Mouse (Mus musculus) natural killer cell, adult 2 months (primary cell): Measurements from ENCODE around the gene Olfr744.
"Not testable (repeated sequence)": the region's sequence is repeated elsewhere in the genome, so short reads cannot be mapped to it uniquely, and the experiment has no call there.

Experiments used
- DNase-seq, 2 experiments: peaks; one replicate each; pipeline ENCODE4 v3.0.0; 2022; ENCODE audit warnings: low spot score in 2 of 2

The Olfr744 gene

GRCm38 (mm10) chr14:50614579-50614978 lies at the start of gene Olfr744:
Gene Olfr744, plus strand, starts transcription at chr14:50614879.
- no peak for DNase-seq

GRCm38 (mm10) chr14:50573056-50573455 lies 41.6 kb upstream of the Olfr744 start:
- DNase-seq = not testable (repeated sequence)

- DNase-seq = no peak
Measured at GRCm38 (mm10) chr14:50639088-50639487, 24.4 kb downstream of the Olfr744 start, which contains the start of gene Olfr745. Gene Olfr745, plus strand, starts transcription at chr14:50639388.

DNA sequence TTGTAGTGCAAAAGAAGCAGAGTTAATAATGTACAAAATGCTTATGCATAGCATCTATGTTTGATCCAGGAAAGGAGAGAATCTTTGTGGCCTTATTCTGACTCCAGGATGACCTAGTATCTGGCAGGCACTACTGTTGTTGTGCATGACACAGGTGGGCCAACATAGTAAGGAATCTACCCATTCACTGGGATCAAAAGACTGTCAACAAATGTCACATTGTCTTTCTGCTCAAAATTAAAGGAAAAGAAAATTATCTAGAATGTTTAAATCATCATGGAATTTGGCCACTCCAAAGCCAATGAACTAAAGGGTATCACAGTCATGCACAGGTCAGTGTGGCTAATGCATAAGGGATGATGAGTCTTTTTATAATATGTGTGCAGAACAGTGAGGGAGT lies 32.1 kb downstream of the Olfr744 start, which contains the start of gene Olfr746:
TSS of gene Olfr746 (plus strand) at position 301 of the 400 bp plus-strand sequence.
- DNase-seq = no peak
